Mouse (Mus musculus) small intestine, adult 2 months (tissue): ENCODE results near the gene Selenon. TPM values are rescaled to one million over a fixed set of nuclear protein-coding genes. Genes with fewer than 3 reads are reported as not detected.
A peak's percentile ranks its signal among the peaks of the same experiment; 100 is the strongest.
"Not testable (repeated sequence)": the region's sequence is repeated elsewhere in the genome, so short reads cannot be mapped to it uniquely, and the experiment has no call there.

Source experiments
- H3K27ac ChIP-seq: fragments of 200-500 bp; 2 replicates; pipeline ENCODE4 v1.5.1; 2012; ENCODE audit warnings: low read depth, low read length, control low read depth, inconsistent platforms; ENCODE audit not compliant: insufficient read depth
- H3K27me3 ChIP-seq: fragments of 200-500 bp; 2 replicates; pipeline ENCODE4 v1.6.1; 2012; ENCODE audit warnings: mild to moderate bottlenecking, moderate library complexity, low read length, inconsistent platforms; ENCODE audit not compliant: control insufficient read depth, insufficient read depth
- H3K36me3 ChIP-seq: fragments of 200-500 bp; 2 replicates; pipeline ENCODE4 v1.6.1; 2012; ENCODE audit warnings: mild to moderate bottlenecking, low read length, control low read depth, inconsistent platforms; ENCODE audit not compliant: control insufficient read depth, insufficient read depth
- H3K4me1 ChIP-seq: fragments of 200-500 bp; 2 replicates; pipeline ENCODE4 v1.6.1; 2012; ENCODE audit warnings: low read length, inconsistent platforms, mixed read lengths; ENCODE audit not compliant: control insufficient read depth, insufficient read depth, insufficient read length
- H3K4me3 ChIP-seq: fragments of 200-500 bp; 2 replicates; pipeline ENCODE4 v1.5.1; 2012; ENCODE audit warnings: low read depth, mild to moderate bottlenecking, control low read depth, inconsistent platforms, low read length, moderate library complexity
- CTCF ChIP-seq: fragments of 200-500 bp; IDR thresholded peaks from 2 replicates; pipeline ENCODE4 v1.5.1; 2012; ENCODE audit warnings: low read depth, mild to moderate bottlenecking, control low read depth, inconsistent platforms, low read length, moderate library complexity, mixed read lengths; ENCODE audit not compliant: insufficient replicate concordance, insufficient read length; ENCODE audit errors: extremely low read depth
- POLR2A ChIP-seq: fragments of 200-500 bp; IDR thresholded peaks from 2 replicates; pipeline ENCODE4 v1.6.1; 2012; ENCODE audit warnings: low read depth, mild to moderate bottlenecking, control low read depth, inconsistent platforms, low read length, moderate library complexity
- WGBS: fragments of 180-500 bp; shearing (Covaris S2); methylation state at CpG from one replicate; pipeline ENCODE4 v1.1.7; 2018; 5-methylcytosine and 5-hydroxymethylcytosine counted together
- polyA plus RNA-seq: library from polyadenylated mRNA; depleted of rRNA; stranded (reverse); fragments of >200 nt; gene quantifications from 2 replicates; pipeline ENCODE4 v1.2.3, GENCODE M21; 2012; rRNA removed

Gene Selenon
- polyA plus RNA-seq, 1 experiment: 4.8 TPM

DNA sequence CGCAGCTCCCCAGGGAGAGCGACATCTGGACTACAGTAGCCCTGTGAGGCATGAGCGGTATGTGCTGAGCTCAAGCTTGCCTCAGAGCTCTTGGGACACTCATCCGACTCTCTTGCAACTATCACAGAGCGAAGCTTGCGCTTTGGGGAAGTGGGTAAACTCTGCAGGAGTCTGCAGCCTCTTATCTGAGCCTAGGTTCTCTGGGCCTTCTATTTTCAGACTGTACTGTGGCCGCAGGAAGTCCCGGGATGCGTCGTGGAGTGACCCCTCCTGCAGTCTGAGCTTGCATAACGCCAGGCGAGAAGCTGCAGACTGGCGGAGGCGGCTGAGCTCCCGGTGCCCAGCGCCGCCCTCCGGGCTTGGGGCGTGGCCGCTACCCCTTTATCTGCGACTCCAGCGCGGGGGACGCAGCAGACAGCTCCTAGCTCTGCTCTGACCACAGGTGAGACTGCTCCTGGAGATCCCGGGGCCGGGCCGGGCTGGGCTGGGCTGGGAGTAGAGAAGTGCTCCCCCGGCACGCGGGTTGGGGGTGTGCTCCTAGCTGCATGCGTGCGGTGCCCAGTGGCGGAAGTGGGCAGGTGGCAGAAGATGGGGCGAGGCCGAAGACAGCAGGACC lies 55.3 kb downstream of the Selenon start, which contains the start of gene Paqr7:
Gene Paqr7, plus strand, starts transcription at position 103 of the 616 bp plus-strand sequence.
- 6% methylated on average over 35 of the region's 35 CpGs for WGBS
- TF ChIP-seq CTCF (no peak), POLR2A (peak; percentile 73)
- Histone ChIP-seq H3K27me3 (no peaks in the 10 kb centered on the region), H3K4me3 (peak within 1 kb of the TSS; percentile 72), H3K4me1 (peaks cover 39% of the 10 kb centered on the region), H3K27ac (peak within 1 kb of the TSS; percentile 56), H3K36me3 (no peaks in the 10 kb centered on the region)

DNA sequence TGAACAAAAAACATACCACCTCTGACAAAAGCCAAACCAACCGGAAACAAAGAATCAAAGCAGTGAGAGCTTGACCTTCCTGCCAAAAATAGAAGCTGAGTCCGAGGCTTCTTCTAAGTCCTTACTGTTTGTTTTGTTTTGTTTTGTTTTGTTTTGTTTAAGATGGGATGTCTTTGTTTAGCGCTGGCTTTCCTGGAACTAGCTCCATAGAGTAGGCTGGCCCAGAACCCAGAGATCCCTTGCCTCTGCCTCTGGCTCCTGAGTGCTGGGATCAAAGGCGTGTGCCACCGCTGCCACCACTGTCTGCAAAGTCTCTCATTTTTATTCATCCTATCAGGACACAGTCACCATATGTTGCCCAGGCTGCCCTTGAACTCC lies 56.4 kb downstream of the Selenon start:
- TF ChIP-seq POLR2A (no peak), CTCF (no peak)
- Histone ChIP-seq H3K27ac (peak overlapping the region; percentile 60), H3K27me3 (no peaks in the 10 kb centered on the region), H3K4me1 (peaks cover 44% of the 10 kb centered on the region), H3K36me3 (no peaks in the 10 kb centered on the region), H3K4me3 (no peak overlapping the region)
- WGBS: 76% methylated on average over 5 of the region's 5 CpGs

DNA sequence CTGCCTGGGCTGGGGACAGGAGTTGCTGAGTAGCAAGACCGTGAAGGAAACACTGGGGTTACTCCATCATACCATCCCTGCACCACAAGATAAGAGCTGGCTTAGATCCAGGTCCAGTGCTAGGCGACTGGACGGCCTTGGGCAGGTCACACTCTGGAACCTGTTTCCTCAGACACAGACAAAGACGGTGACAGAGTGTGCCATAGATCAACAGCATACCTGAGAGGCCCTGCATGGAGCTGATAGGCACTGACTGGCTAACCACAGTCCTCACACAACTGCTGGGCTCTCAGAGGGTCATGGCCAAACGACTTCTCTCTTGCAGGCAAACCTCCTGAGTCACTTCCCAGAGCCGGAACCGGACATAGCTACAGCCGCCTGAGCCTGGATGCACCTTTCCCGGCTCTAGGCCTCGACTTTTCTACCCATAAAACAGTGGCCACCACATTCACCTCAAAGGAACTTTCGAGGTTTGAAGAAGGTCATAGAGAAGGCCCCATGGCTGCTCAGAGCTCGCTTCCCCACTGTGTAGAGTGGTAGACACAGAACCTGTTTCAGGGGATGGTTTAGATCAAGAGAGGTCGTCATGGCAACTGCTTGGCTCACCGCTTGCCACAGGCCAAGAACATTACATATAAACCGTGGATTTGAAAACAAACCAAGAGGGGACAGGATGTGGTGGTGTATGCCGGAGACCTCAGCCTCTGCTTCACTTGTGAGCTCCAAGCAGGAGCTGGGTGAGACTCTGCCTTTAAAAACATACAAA lies 57.0 kb downstream of the Selenon start:
- Histone ChIP-seq H3K27ac (peak overlapping the region; percentile 60), H3K4me3 (no peak overlapping the region), H3K36me3 (no peaks in the 10 kb centered on the region), H3K27me3 (no peaks in the 10 kb centered on the region), H3K4me1 (peaks cover 46% of the 10 kb centered on the region)
- no peak for TF ChIP-seq CTCF
- TF ChIP-seq POLR2A: no peak
- 53% methylated on average over 16 of the region's 16 CpGs for WGBS

DNA sequence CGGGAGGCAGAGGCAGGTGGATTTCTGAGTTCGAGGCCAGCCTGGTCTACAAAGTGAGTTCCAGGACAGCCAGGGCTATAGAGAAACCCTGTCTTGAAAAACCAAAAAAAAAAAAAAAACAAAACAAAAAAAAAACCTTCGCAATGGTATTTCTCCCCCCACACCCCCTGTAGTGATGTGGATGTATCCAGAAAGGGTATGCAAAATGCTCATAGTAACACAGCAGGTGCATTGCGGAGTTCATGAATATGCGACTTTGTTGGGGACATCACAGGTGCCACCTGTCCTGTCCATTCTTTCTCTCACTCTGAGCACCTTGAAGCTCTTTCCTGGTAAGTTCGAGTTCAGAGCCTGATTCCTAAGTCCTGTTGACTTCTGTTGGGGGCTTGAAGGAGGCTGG lies 57.8 kb downstream of the Selenon start:
- not testable (repeated sequence) for H3K27ac ChIP-seq, H3K27me3 ChIP-seq, H3K4me3 ChIP-seq, H3K36me3 ChIP-seq
- peaks cover 53% of the 10 kb centered on the region for H3K4me1 ChIP-seq
- 93% methylated on average over 6 of the region's 6 CpGs for WGBS

DNA sequence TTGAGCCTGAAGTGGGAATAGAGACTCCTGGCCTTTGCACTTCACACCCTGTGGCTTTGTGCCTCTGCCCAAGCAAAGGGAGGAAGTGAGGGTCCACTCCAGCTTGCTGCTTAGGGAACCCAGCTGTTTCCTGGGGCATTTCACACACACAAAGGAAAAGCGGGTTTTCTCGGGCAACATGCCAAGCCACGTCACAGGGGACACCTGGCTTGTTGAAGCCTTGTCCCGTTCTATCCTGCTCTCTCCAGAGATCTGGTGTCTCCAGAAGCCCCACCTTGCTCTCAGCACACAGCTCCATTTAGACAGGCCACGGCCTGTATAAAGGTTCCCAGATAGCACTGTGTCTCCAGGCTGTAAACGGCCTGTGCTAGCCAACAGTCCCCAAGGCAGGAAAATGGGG lies 60.2 kb downstream of the Selenon start:
- H3K36me3 ChIP-seq: no peaks in the 10 kb centered on the region
- TF ChIP-seq POLR2A: no peak
- TF ChIP-seq CTCF: no peak
- no peaks in the 10 kb centered on the region for H3K27me3 ChIP-seq
- H3K4me3 ChIP-seq: no peak overlapping the region
- 16% methylated on average over 6 of the region's 6 CpGs for WGBS
- H3K4me1 ChIP-seq: peaks cover 45% of the 10 kb centered on the region
- peak overlapping the region; percentile 67 for H3K27ac ChIP-seq

DNA sequence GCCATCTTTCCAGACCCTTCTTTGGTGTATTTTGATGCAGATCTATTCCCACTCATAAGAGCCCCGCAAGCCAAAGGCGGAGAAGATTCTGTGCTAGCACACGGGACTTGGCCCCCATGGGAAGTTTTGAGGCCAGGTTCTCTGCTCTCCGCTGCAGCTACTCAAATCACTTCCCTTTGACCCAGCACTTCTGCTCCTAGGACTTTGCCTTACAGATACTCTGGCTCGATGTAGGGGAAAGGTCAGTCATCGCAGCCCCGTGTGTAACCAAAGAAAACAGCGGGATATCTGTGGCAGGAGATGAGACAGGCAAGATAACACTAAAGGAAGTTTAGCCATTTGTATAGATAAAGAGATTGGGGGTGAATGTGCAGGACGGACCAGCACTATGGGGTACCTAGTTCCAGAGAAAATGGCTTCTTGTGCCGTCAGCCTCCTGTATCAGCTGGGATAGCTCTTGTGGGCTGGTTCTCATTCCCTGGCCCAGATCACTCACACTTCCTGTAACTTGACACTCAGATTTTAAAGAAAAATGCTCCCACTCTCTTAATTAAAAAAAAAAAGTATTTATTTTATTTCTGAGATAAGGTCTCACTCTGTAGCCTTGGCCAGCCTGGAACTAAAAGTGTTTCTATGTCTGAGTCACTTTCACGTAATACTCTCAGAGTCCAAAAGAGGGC lies 61.8 kb downstream of the Selenon start:
- no peaks in the 10 kb centered on the region for H3K36me3 ChIP-seq
- peak overlapping the region; percentile 56 for H3K27ac ChIP-seq
- 32% methylated on average over 11 of the region's 11 CpGs for whole genome bisulfite sequencing
- H3K4me1 ChIP-seq: peaks cover 40% of the 10 kb centered on the region
- no peaks in the 10 kb centered on the region for H3K27me3 ChIP-seq
- no peak overlapping the region for H3K4me3 ChIP-seq
- no peak for TF ChIP-seq CTCF
- no peak for TF ChIP-seq POLR2A

DNA sequence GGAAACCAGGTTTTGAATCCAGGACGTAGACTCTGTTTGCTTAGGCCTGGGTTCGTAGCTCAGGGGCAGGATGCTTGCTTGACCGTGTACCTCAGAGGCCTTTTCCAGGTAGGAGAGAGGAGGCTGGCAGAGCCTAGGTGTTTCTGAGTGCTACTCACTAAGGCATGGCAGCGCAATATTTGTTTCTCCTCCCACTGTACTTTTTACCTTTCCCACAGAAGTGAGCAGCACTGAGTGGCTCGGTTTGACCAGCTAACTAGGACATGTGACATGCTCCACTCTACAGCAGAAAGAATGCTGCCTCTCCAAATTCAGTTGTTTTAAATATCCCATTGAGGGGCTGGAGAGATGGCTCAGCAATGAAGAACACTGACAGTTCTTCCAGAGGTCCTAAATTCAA lies 63.8 kb downstream of the Selenon start:
- Histone ChIP-seq H3K27ac (no peak overlapping the region), H3K27me3 (no peaks in the 10 kb centered on the region), H3K4me1 (peaks cover 29% of the 10 kb centered on the region), H3K36me3 (no peaks in the 10 kb centered on the region), H3K4me3 (no peak overlapping the region)
- TF ChIP-seq POLR2A: no peak
- no peak for TF ChIP-seq CTCF
- 94% methylated on average over 5 of the region's 5 CpGs for WGBS

Other genes starting within 250 kb of the Selenon start
- 0.46 TPM in 1 of 2 replicates, not detected in the other for gene Trim63, start 237.0 kb downstream of the Selenon start, polyA plus RNA-seq
- 25.8 and 57.1 TPM in 2 replicates for gene Slc30a2, start 209.0 kb downstream of the Selenon start, polyA plus RNA-seq
- gene Extl1, start 168.3 kb downstream of the Selenon start, polyA plus RNA-seq: 1.5 and 1.7 TPM in 2 replicates
- 12.9 and 20.5 TPM in 2 replicates for gene Pafah2, start 155.8 kb downstream of the Selenon start, polyA plus RNA-seq
- 1.9 and 9.8 TPM in 2 replicates for gene Stmn1, start 83.8 kb downstream of the Selenon start, polyA plus RNA-seq
- gene Paqr7, start 55.5 kb downstream of the Selenon start, polyA plus RNA-seq: 31.2 and 45.7 TPM in 2 replicates
- 0.08 and 0.44 TPM in 2 replicates for gene Aunip, start 41.2 kb downstream of the Selenon start, polyA plus RNA-seq
- 39.4 and 55.7 TPM in 2 replicates for gene Mtfr1l, start 16.8 kb downstream of the Selenon start, polyA plus RNA-seq
- gene Man1c1, start 152.1 kb upstream of the Selenon start, polyA plus RNA-seq: 2.8 and 3.7 TPM in 2 replicates
- 10.8 and 11.2 TPM in 2 replicates for gene Ldlrap1, start 215.9 kb upstream of the Selenon start, polyA plus RNA-seq